Mouse (Mus musculus) liver, embryonic 14.5 days (tissue): ENCODE measurements around the gene Anxa6.

ENCODE experiments used
- CTCF ChIP-seq: IDR thresholded peaks from 2 replicates; pipeline ENCODE4 v1.5.1; 2016; ENCODE audit warnings: antibody characterized with exemption, low read depth, control low read depth
- EP300 ChIP-seq: IDR thresholded peaks from 2 replicates; pipeline ENCODE4 v1.6.1; 2016; ENCODE audit warnings: antibody characterized with exemption, low read depth

GRCm38 (mm10) chr11:55008230-55008629, 25.0 kb downstream of the Anxa6 start:
- TF ChIP-seq CTCF (no peak), EP300 (no peak)
